Mouse (Mus musculus): ENCODE data around the gene Cry1.

Cry1 gene

GRCm38 (mm10) chr10:85159989-85160619 is 24.8 kb downstream of the Cry1 start:
- DNase-seq = no peak

- no peak for DNase-seq
These were observed 27.4 kb downstream of the Cry1 start for GRCm38 (mm10) chr10:85157451-85157850.

GRCm38 (mm10) chr10:85154195-85154594 is 30.7 kb downstream of the Cry1 start:
- DNase-seq = peak; percentile 77

- no peak for DNase-seq
These were observed 35.6 kb downstream of the Cry1 start for GRCm38 (mm10) chr10:85149226-85149625.

GRCm38 (mm10) chr10:85146282-85146681 is 38.6 kb downstream of the Cry1 start:
- DNase-seq = no peak

GRCm38 (mm10) chr10:85141465-85141864 is 43.4 kb downstream of the Cry1 start:
- no peak for DNase-seq

- no peak for DNase-seq
These were observed 48.3 kb downstream of the Cry1 start for GRCm38 (mm10) chr10:85136573-85136972.

GRCm38 (mm10) chr10:85128453-85128852 is 56.4 kb downstream of the Cry1 start:
- peak; percentile 31 for DNase-seq

- peak; percentile 91 for DNase-seq
These were observed 57.2 kb downstream of the Cry1 start, which contains the start of gene Mterf2 for GRCm38 (mm10) chr10:85127395-85128287. Gene Mterf2, minus strand, starts transcription at chr10:85128027.

- DNase-seq = no peak
These were observed 59.7 kb downstream of the Cry1 start for GRCm38 (mm10) chr10:85125184-85125583.

GRCm38 (mm10) chr10:85114409-85114808 is 70.5 kb downstream of the Cry1 start:
- no peak for DNase-seq

GRCm38 (mm10) chr10:85103085-85103885 is 81.6 kb downstream of the Cry1 start:
- peak; percentile 11 for DNase-seq

- peak; percentile 86 for DNase-seq
These were observed 82.4 kb downstream of the Cry1 start, which contains the start of the genes Fhl4 and Tmem263 for GRCm38 (mm10) chr10:85102247-85103084. Gene Fhl4, minus strand, starts transcription at chr10:85102495. Gene Tmem263, plus strand, starts transcription at chr10:85102627.

GRCm38 (mm10) chr10:85101841-85102240 is 83.0 kb downstream of the Cry1 start:
- peak; percentile 9 for DNase-seq
